Comparison of ENCODE assay signal across 6 mouse cellular contexts in genomic region chr12:115622564-115623233, GRCm38 (mm10).
DNase-seq lines count a peak whose midpoint lies in the region; ATAC-seq lines count a peak whose summit lies in the region.

No protein-coding gene starts in this region.

- peak; percentile 63 for ATAC-seq in common myeloid progenitor, adult 5-6 weeks (replicated peaks; ENCODE audit: low read depth, poor library complexity, severe bottlenecking)
- ATAC-seq in hematopoietic stem cell, adult 5-6 weeks (replicated peaks in 1 of 2; ENCODE audit: insufficient read depth in 1 of 2, low FRiP score in 2 of 2, low TSS enrichment in 1 of 2, low read depth in 1 of 2, poor library complexity in 2 of 2, severe bottlenecking in 2 of 2): peak; percentile 49 to 68; a peak in 3 of 4 replicates
- ATAC-seq in megakaryocyte, adult 5-6 weeks (ENCODE audit: poor library complexity, severe bottlenecking): peak; percentile 83

- peak; percentile 5 for DNase-seq in CD4-positive, CD25-positive, alpha-beta regulatory T cell, adult 2 months (ENCODE audit: low read depth, low spot score)
- DNase-seq in T-cell, adult 2 months (ENCODE audit: low spot score): peak; percentile 3
- peak; percentile 26 for DNase-seq in naive thymus-derived CD4-positive, alpha-beta T cell, adult 2 months (ENCODE audit: low read depth)

Comparison
In these comparisons a context has a peak if more than half of its experiments do, and no peak if none do; other contexts are left out.
1. Peak in every context shown above with its lines: DNase-seq and ATAC-seq.